Mouse (Mus musculus): ENCODE measurements around the gene Fcgbp. TPM values are rescaled to one million over a fixed set of nuclear protein-coding genes. Genes with fewer than 3 reads are reported as not detected.
"Not testable (repeated sequence)": the region's sequence is repeated elsewhere in the genome, so short reads cannot be mapped to it uniquely, and the experiment has no call there.

Fcgbp gene
- polyA plus RNA-seq, 1 experiment from 2014 or later: 0.25 TPM

DNA sequence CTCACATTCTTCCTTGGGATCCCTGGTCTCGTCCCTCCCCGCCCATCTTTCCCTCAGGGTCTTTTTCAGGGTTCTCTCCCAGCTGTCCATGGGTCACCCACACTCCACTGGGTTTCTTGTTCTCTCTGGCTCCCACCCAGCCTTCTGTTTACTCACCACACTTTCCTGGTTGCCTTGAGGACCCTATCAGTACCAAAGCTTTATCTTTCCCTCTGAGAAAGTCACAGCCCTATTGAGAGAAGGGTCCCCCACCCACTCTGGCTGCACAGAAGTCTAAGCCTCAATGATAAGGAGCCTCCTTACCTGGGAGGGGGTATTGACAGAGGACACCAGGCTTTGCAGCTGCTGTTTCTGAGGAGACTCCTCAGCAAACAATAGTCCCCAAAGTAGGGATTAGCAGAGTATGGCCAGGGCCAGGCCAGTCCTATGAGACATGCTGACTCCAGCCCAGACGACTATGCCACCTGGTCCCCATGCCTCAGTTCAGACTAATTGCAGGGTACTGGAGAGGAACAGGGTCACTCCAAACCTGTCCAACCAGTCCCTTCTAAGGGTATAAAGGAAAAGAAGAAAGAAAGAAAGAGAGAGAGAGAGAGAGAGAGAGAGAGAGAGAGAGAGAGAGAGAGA, 1.4 kb upstream of the Fcgbp start:
- no peaks in the 10 kb centered on the region for H3K4me1 ChIP-seq (replicated peaks; ENCODE audit: control insufficient read depth, insufficient read depth, low read length)

DNA sequence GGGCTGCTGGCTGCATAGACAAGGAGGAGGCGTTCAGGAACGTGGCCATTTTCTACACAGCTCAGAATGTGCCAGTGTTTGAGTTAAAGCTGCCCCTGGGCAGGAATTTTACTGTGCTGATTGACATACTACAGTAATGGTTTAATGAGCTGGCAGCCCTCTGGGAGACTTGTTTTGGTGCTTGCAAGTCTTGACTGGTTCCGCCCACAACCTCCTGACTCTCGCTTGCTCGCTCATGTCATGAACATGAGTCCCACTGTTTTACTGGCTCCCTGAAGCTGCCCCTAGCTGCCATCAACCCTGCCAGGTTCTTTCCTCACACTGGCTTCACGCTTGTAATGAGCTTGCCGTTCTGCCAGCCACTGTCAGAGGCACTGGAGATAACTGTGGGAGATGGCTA, 13.2 kb downstream of the Fcgbp start:
- DNase-seq (ENCODE audit: low spot score) (no peak), ATAC-seq (replicated peaks; ENCODE audit: low FRiP score) (no peak)
- 90% methylated on average over 7 of the region's 7 CpGs for WGBS
- Histone ChIP-seq H3K4me3 (ENCODE audit: low read depth, low read length) (no peak overlapping the region), H3K27me3 (ENCODE audit: control insufficient read depth, insufficient read depth, low read length) (no peaks in the 10 kb centered on the region), H3K9me3 (ENCODE audit: control insufficient read depth, low read length) (no peaks in the 10 kb centered on the region), H3K4me1 (replicated peaks; ENCODE audit: control insufficient read depth, insufficient read depth, low read length) (no peaks in the 10 kb centered on the region), H3K36me3 (ENCODE audit: control insufficient read depth, insufficient read depth, low read length) (no peaks in the 10 kb centered on the region), H3K9ac (ENCODE audit: low read length) (no peak overlapping the region), H3K4me2 (ENCODE audit: low read depth, low read length, severe bottlenecking) (no peak overlapping the region), H3K27ac (ENCODE audit: low read depth, low read length) (no peak overlapping the region)

More for the DNA sequence above, 1.4 kb upstream of the Fcgbp start:
- ATAC-seq (replicated peaks; ENCODE audit: low FRiP score): no peak
- Histone ChIP-seq H3K9ac (ENCODE audit: low read length) (no peak overlapping the region), H3K27ac (ENCODE audit: low read depth, low read length) (no peak overlapping the region), H3K4me3 (ENCODE audit: low read depth, low read length) (no peak overlapping the region), H3K36me3 (ENCODE audit: control insufficient read depth, insufficient read depth, low read length) (no peaks in the 10 kb centered on the region), H3K4me2 (ENCODE audit: low read depth, low read length, severe bottlenecking) (no peak overlapping the region), H3K27me3 (ENCODE audit: control insufficient read depth, insufficient read depth, low read length) (no peaks in the 10 kb centered on the region), H3K9me3 (ENCODE audit: control insufficient read depth, low read length) (no peaks in the 10 kb centered on the region)
- WGBS: 52% methylated on average over 3 of the region's 3 CpGs
- no peak for DNase-seq (ENCODE audit: low spot score)

DNA sequence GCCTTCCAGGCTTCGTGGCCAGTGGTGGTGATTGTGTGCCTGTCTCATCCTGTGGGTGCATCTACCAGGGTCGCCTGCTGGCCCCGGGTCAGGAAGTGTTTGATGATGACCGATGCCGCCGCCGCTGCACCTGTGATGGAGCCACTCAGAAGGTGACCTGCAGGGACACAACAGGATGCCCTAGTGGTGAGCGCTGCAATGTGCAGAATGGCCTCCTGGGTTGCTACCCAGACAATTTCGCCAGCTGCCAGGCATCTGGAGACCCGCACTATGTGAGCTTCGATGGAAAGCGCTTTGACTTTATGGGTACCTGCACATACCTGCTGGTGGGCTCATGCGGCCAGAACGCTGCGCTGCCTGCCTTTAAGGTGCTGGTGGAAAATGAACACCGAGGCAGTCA, 15.2 kb downstream of the Fcgbp start:
- H3K9me3 ChIP-seq (ENCODE audit: control insufficient read depth, low read length): no peaks in the 10 kb centered on the region
- no peaks in the 10 kb centered on the region for H3K36me3 ChIP-seq (ENCODE audit: control insufficient read depth, insufficient read depth, low read length)
- DNase-seq (ENCODE audit: low spot score) (no peak), ATAC-seq (replicated peaks; ENCODE audit: low FRiP score) (no peak)
- H3K4me1 ChIP-seq (replicated peaks; ENCODE audit: control insufficient read depth, insufficient read depth, low read length): no peaks in the 10 kb centered on the region
- H3K27me3 ChIP-seq (ENCODE audit: control insufficient read depth, insufficient read depth, low read length): no peaks in the 10 kb centered on the region
- H3K4me3 ChIP-seq (ENCODE audit: low read depth, low read length): no peak overlapping the region
- H3K27ac ChIP-seq (ENCODE audit: low read depth, low read length): no peak overlapping the region
- H3K4me2 ChIP-seq (ENCODE audit: low read depth, low read length, severe bottlenecking): no peak overlapping the region
- no peak overlapping the region for H3K9ac ChIP-seq (ENCODE audit: low read length)
- 82% methylated on average over 16 of the region's 16 CpGs for WGBS

DNA sequence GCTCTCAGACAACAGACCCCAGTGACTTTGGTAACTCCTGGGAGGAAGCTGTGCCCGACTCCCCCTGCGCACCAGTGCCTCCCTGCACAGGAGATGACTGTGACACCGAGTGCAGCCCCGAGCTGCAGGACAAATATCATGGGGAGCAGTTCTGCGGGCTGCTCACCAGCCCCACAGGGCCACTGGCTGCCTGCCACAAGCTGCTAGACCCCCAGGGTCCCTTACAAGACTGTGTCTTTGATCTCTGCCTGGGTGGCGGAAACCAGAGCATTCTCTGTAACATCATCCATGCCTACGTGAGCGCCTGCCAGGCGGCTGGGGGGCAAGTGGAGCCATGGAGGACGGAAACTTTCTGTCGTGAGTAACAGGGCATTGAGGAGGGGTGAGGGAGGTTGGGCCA, 22.5 kb downstream of the Fcgbp start:
- Histone ChIP-seq H3K9me3 (ENCODE audit: control insufficient read depth, low read length) (no peaks in the 10 kb centered on the region; the same call in 1 of the 2 replicates), H3K4me3 (ENCODE audit: low read depth, low read length) (no peak overlapping the region), H3K9ac (ENCODE audit: low read length) (no peak overlapping the region), H3K36me3 (ENCODE audit: control insufficient read depth, insufficient read depth, low read length) (no peaks in the 10 kb centered on the region), H3K4me1 (replicated peaks; ENCODE audit: control insufficient read depth, insufficient read depth, low read length) (no peaks in the 10 kb centered on the region), H3K27ac (ENCODE audit: low read depth, low read length) (no peak overlapping the region), H3K4me2 (ENCODE audit: low read depth, low read length, severe bottlenecking) (no peak overlapping the region), H3K27me3 (ENCODE audit: control insufficient read depth, insufficient read depth, low read length) (no peaks in the 10 kb centered on the region)
- WGBS: 58% methylated on average over 11 of the region's 11 CpGs
- no peak for ATAC-seq (replicated peaks; ENCODE audit: low FRiP score)
- DNase-seq (ENCODE audit: low spot score): no peak

- WGBS: 94% methylated on average over 16 of the region's 16 CpGs
- H3K4me3 ChIP-seq (ENCODE audit: low read depth, low read length): no peak overlapping the region
Measured at GRCm38 (mm10) chr7:28099101-28099500, 28.1 kb downstream of the Fcgbp start.

GRCm38 (mm10) chr7:28100596-28101590, 29.9 kb downstream of the Fcgbp start:
- H3K4me1 ChIP-seq (replicated peaks; ENCODE audit: control insufficient read depth, insufficient read depth, low read length): no peaks in the 10 kb centered on the region
- H3K9ac ChIP-seq (ENCODE audit: low read length): no peak overlapping the region
- H3K9me3 ChIP-seq (ENCODE audit: control insufficient read depth, low read length): no peaks in the 10 kb centered on the region; the same call in 1 of the 2 replicates
- no peaks in the 10 kb centered on the region for H3K27me3 ChIP-seq (ENCODE audit: control insufficient read depth, insufficient read depth, low read length)
- ATAC-seq (replicated peaks; ENCODE audit: low FRiP score) (no peak), DNase-seq (ENCODE audit: low spot score) (no peak)
- H3K36me3 ChIP-seq (ENCODE audit: control insufficient read depth, insufficient read depth, low read length): no peaks in the 10 kb centered on the region
- no peak overlapping the region for H3K4me3 ChIP-seq (ENCODE audit: low read depth, low read length)
- 64% methylated on average over 17 of the region's 17 CpGs for WGBS
- H3K4me2 ChIP-seq (ENCODE audit: low read depth, low read length, severe bottlenecking): no peak overlapping the region
- no peak overlapping the region for H3K27ac ChIP-seq (ENCODE audit: low read depth, low read length)

More at GRCm38 (mm10) chr7:28099101-28099500, 28.1 kb downstream of the Fcgbp start:
- no peak for ATAC-seq (replicated peaks; ENCODE audit: low FRiP score)
- Histone ChIP-seq H3K9me3 (ENCODE audit: control insufficient read depth, low read length) (no peaks in the 10 kb centered on the region; the same call in 1 of the 2 replicates), H3K4me2 (ENCODE audit: low read depth, low read length, severe bottlenecking) (no peak overlapping the region), H3K9ac (ENCODE audit: low read length) (no peak overlapping the region), H3K27ac (ENCODE audit: low read depth, low read length) (no peak overlapping the region), H3K27me3 (ENCODE audit: control insufficient read depth, insufficient read depth, low read length) (no peaks in the 10 kb centered on the region), H3K36me3 (ENCODE audit: control insufficient read depth, insufficient read depth, low read length) (no peaks in the 10 kb centered on the region), H3K4me1 (replicated peaks; ENCODE audit: control insufficient read depth, insufficient read depth, low read length) (no peaks in the 10 kb centered on the region)
- DNase-seq (ENCODE audit: low spot score): no peak

DNA sequence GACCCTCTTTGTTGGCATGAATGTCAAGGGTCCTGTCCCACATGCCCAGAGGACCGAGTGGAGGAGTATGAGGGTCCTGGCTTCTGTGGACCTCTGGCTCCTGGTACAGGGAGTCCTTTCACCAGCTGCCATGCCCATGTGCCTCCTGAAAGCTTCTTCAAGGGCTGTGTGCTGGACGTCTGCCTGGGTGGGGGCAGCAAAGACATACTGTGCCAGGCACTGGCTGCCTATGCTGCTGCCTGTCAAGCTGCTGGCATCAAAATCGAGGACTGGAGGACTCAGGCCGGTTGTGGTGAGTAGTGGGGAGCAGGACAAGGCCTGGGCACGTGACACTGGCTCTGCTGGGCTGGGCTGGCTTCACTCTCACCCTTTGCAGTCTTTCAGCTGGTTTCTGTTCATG, 31.9 kb downstream of the Fcgbp start:
- not testable (repeated sequence) for H3K27me3 ChIP-seq (ENCODE audit: control insufficient read depth, insufficient read depth, low read length); H3K9me3 ChIP-seq (ENCODE audit: control insufficient read depth, low read length); H3K4me3 ChIP-seq (ENCODE audit: low read depth, low read length); DNase-seq (ENCODE audit: low spot score); H3K27ac ChIP-seq (ENCODE audit: low read depth, low read length); ATAC-seq (replicated peaks; ENCODE audit: low FRiP score); H3K9ac ChIP-seq (ENCODE audit: low read length); H3K36me3 ChIP-seq (ENCODE audit: control insufficient read depth, insufficient read depth, low read length); H3K4me2 ChIP-seq (ENCODE audit: low read depth, low read length, severe bottlenecking); H3K4me1 ChIP-seq (replicated peaks; ENCODE audit: control insufficient read depth, insufficient read depth, low read length)
- 47% methylated on average over 5 of the region's 5 CpGs for WGBS

DNA sequence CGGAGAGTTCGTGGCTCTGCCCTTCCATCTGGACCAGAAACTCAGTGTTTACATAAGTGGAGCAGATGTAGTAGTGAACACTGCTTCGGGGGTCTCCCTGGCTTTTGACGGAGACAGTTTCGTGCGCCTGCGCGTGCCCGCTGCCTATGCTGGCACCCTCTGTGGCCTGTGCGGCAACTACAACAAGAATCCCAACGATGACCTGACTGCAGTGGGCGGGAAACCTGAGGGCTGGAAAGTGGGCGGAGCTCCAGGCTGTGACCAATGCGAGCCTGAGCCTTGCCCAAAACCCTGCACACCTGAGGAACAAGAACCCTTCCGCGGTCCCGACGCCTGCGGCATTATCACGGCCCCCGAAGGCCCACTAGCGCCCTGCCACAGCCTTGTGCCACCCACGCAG, 33.6 kb downstream of the Fcgbp start:
- Histone ChIP-seq H3K36me3 (ENCODE audit: control insufficient read depth, insufficient read depth, low read length) (no peaks in the 10 kb centered on the region), H3K4me3 (ENCODE audit: low read depth, low read length) (no peak overlapping the region), H3K27me3 (ENCODE audit: control insufficient read depth, insufficient read depth, low read length) (no peaks in the 10 kb centered on the region), H3K9me3 (ENCODE audit: control insufficient read depth, low read length) (no peaks in the 10 kb centered on the region), H3K9ac (ENCODE audit: low read length) (no peak overlapping the region), H3K4me1 (replicated peaks; ENCODE audit: control insufficient read depth, insufficient read depth, low read length) (no peaks in the 10 kb centered on the region), H3K27ac (ENCODE audit: low read depth, low read length) (no peak overlapping the region), H3K4me2 (ENCODE audit: low read depth, low read length, severe bottlenecking) (peak overlapping the region; percentile 31; the same call in 1 of the 2 replicates)
- WGBS: 7% methylated on average over 23 of the region's 23 CpGs
- DNase-seq (ENCODE audit: low spot score) (peak; percentile 61), ATAC-seq (replicated peaks; ENCODE audit: low FRiP score) (0 out of 2 replicates have a peak, but pooled peaks have one; percentile 30)
